Mouse (Mus musculus) liver, embryonic 12.5 days (tissue): ENCODE data around the gene Ptprg. TPM values are rescaled to one million over a fixed set of nuclear protein-coding genes. Genes with fewer than 3 reads are reported as not detected.

Experiments
- polyA plus RNA-seq: library from polyadenylated mRNA; unstranded; fragments of >200 nt; fragmentation: Nextera tagmentation; extraction: Ambion mirVana; gene quantifications from 2 replicates; pipeline ENCODE4 v1.2.1, GENCODE M21; 2016

The Ptprg gene
- polyA plus RNA-seq, 1 experiment from 2014 or later, result 4.8 TPM

Other genes with a start within 250 kb of the Ptprg start
- gene Gm3839, start 196.8 kb upstream of the Ptprg start, polyA plus RNA-seq, result 0.74 and 1.3 TPM in 2 replicates